Comparison of ENCODE assay signal across 8 mouse cellular contexts in genomic region chr10:51153484-51153985, GRCm38 (mm10).
DNase-seq lines count a peak whose midpoint lies in the region; ATAC-seq and TF ChIP-seq lines count a peak whose summit lies in the region.

No protein-coding gene starts in this region.

- peak overlapping the region; percentile 50 for H3K27ac ChIP-seq in forebrain, embryonic 16.5 days (ENCODE audit: low read length)
- no peak overlapping the region for H3K27ac ChIP-seq in midbrain, embryonic 11.5 days (ENCODE audit: low read depth, low read length)

- peaks cover 11% of the 10 kb centered on the region; the same call in 1 of the 2 replicates for H3K4me1 ChIP-seq in E14TG2a.4 (replicated peaks; ENCODE audit: low read depth, low read length)
- peaks cover 10% of the 10 kb centered on the region for H3K4me1 ChIP-seq in forebrain, embryonic 16.5 days (replicated peaks; ENCODE audit: control insufficient read depth, insufficient read depth, low read length)
- peaks cover 5% of the 10 kb centered on the region for H3K4me1 ChIP-seq in midbrain, embryonic 11.5 days (ENCODE audit: control insufficient read depth, insufficient read depth, low read length)
- H3K4me1 ChIP-seq in lung, adult 2 months (ENCODE audit: control insufficient read depth, insufficient read depth, low read length), result no peaks in the 10 kb centered on the region

- H3K9me3 ChIP-seq in E14TG2a.4 (ENCODE audit: low read length), result no peaks in the 10 kb centered on the region
- no peaks in the 10 kb centered on the region for H3K9me3 ChIP-seq in forebrain, embryonic 16.5 days (ENCODE audit: control insufficient read depth, low read length)
- no peaks in the 10 kb centered on the region for H3K9me3 ChIP-seq in midbrain, embryonic 11.5 days (ENCODE audit: control insufficient read depth, low read length)

- no peak for TF ChIP-seq CTCF in E14TG2a.4 (conservative IDR thresholded peaks at IDR 0.05; ENCODE audit: low read length)
- no peak for TF ChIP-seq CTCF in lung, adult 2 months (IDR thresholded peaks at IDR 0.05; ENCODE audit: insufficient read depth, low read length)

- no peak overlapping the region; the same call in 1 of the 2 replicates for H3K9ac ChIP-seq in forebrain, embryonic 16.5 days (replicated peaks; ENCODE audit: low read depth, low read length)
- H3K9ac ChIP-seq in midbrain, embryonic 11.5 days (ENCODE audit: low read length), result no peak overlapping the region

- peak; percentile 97 for ATAC-seq in forebrain, embryonic 16.5 days
- peak; percentile 94 for ATAC-seq in midbrain, embryonic 11.5 days (ENCODE audit: low FRiP score)
- ATAC-seq in megakaryocyte, adult 5-6 weeks (ENCODE audit: poor library complexity, severe bottlenecking), result no peak

- TF ChIP-seq POLR2A in lung, adult 2 months (IDR thresholded peaks at IDR 0.05; ENCODE audit: borderline replicate concordance, extremely low read depth, low read depth, low read length), result no peak

- 4% methylated on average over 13 of the region's 13 CpGs for WGBS in forebrain, embryonic 16.5 days
- WGBS in midbrain, embryonic 11.5 days, result 11% methylated on average over 13 of the region's 13 CpGs
- WGBS in lung, adult 2 months, result 50% methylated on average over 13 of the region's 13 CpGs

- peak overlapping the region; percentile 59 for H3K4me3 ChIP-seq in E14TG2a.4 (replicated peaks; ENCODE audit: low read length)
- H3K4me3 ChIP-seq in forebrain, embryonic 16.5 days (replicated peaks; ENCODE audit: low read length), result peak overlapping the region; percentile 33
- H3K4me3 ChIP-seq in midbrain, embryonic 11.5 days (ENCODE audit: low read depth, low read length), result peak overlapping the region; percentile 9; the same call in 1 of the 2 replicates
- H3K4me3 ChIP-seq in lung, adult 2 months (replicated peaks; ENCODE audit: extremely low read depth, low read depth, low read length), result no peak overlapping the region

- peak; percentile 3 to 11 for DNase-seq in frontal cortex, postnatal 10 days (ENCODE audit: low spot score in 2 of 2)
- no peak for DNase-seq in frontal cortex, adult 2 months (ENCODE audit: extremely low spot score in 1 of 2, low spot score in 1 of 2)
- peak; percentile 96 for DNase-seq in midbrain, embryonic 11.5 days (ENCODE audit: low spot score, missing footprints)
- no peak for DNase-seq in spleen, adult 18-20 months
- DNase-seq in lung, adult 2 months, result no peak

- no peaks in the 10 kb centered on the region for H3K27me3 ChIP-seq in E14TG2a.4 (ENCODE audit: insufficient read depth, low read length)
- H3K27me3 ChIP-seq in forebrain, embryonic 16.5 days (replicated peaks; ENCODE audit: control insufficient read depth, insufficient read depth, low read length), result no peaks in the 10 kb centered on the region
- H3K27me3 ChIP-seq in midbrain, embryonic 11.5 days (ENCODE audit: control insufficient read depth, insufficient read depth, low read length), result peaks cover 10% of the 10 kb centered on the region; the same call in 1 of the 2 replicates

- H3K36me3 ChIP-seq in E14TG2a.4 (ENCODE audit: insufficient read depth, low read length), result no peaks in the 10 kb centered on the region
- no peaks in the 10 kb centered on the region for H3K36me3 ChIP-seq in forebrain, embryonic 16.5 days (ENCODE audit: control insufficient read depth, insufficient read depth)
- H3K36me3 ChIP-seq in midbrain, embryonic 11.5 days (ENCODE audit: control insufficient read depth, insufficient read depth, low read length), result no peaks in the 10 kb centered on the region

- peak overlapping the region; percentile 57 for H3K4me2 ChIP-seq in forebrain, embryonic 16.5 days (ENCODE audit: low read length)
- peak overlapping the region; percentile 30 for H3K4me2 ChIP-seq in midbrain, embryonic 11.5 days

Comparison
In these comparisons a context has a peak if more than half of its experiments do, and no peak if none do; other contexts are left out.
1. DNase-seq: peak in frontal cortex, postnatal 10 days (2 of 2) and midbrain, embryonic 11.5 days (single experiment); none in frontal cortex, adult 2 months (0 of 2), spleen, adult 18-20 months (0 of 2) and lung, adult 2 months (single experiment).